Mouse (Mus musculus) small intestine, adult 2 months (tissue): ENCODE measurements at regions not wholly inside any gene's neighbourhood (a gene's known extent, or its start where the extent isn't known, plus 50 kb on each side); places are given as distances from the start of the nearest gene placed in this dataset.

Source experiments
- CTCF ChIP-seq: fragments of 200-500 bp; IDR thresholded peaks from 2 replicates; pipeline ENCODE4 v1.5.1; 2012; ENCODE audit warnings: low read depth, mild to moderate bottlenecking, control low read depth, inconsistent platforms, low read length, moderate library complexity, mixed read lengths; ENCODE audit not compliant: insufficient replicate concordance, insufficient read length; ENCODE audit errors: extremely low read depth
- POLR2A ChIP-seq: fragments of 200-500 bp; IDR thresholded peaks from 2 replicates; pipeline ENCODE4 v1.6.1; 2012; ENCODE audit warnings: low read depth, mild to moderate bottlenecking, control low read depth, inconsistent platforms, low read length, moderate library complexity

DNA sequence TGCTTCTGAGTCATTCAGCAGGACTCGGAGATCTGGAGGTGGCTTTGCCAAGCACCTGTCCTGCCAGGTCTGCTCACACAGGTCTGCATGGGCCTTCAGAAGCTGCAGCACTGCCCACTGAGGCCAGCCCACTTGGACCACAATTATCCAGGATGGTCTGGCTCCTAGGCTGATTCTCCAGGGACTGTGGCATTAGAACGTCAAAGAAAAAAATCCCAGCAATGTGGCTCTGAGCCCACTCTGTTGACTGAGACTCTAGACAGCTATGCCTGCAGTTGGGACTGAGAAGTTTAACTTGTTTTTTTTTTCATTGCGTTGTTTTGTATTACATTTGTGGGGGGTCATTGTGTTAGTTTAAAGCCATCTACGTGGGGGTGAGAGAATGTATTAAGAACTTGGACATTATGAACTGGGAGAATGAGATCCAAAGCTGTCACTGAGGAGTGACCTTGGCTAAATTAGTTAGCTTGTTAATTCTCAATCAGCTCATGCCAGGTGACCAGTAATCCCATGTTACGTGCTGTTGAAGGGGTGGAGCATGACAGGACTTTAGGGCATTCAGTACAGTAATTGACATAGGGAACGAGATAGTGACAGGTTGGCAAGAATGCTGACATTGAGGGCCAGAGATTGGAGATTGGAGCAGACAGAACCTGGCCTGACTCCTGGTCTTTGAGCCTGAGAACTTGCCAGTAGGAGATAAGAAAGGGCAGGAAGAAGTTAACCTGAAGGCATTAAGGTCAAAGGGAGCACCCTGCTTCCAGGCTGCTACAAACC lies 232.0 kb upstream of the Il12b start:
- TF ChIP-seq CTCF (no peak), POLR2A (no peak)
